Mouse (Mus musculus): Measurements from ENCODE around the gene Amph. TPM values are rescaled to one million over a fixed set of nuclear protein-coding genes. Genes with fewer than 3 reads are reported as not detected.

Amph gene
- 0.38 and 0.42 TPM in 2 replicates for polyA plus RNA-seq (2012; rRNA removed)

GRCm38 (mm10) chr13:18948171-18949028 lies at the start of gene Amph:
Gene Amph, plus strand, starts transcription at chr13:18948205.

Other genes with a start within 250 kb of the Amph start
- gene Vps41, start 230.9 kb upstream of the Amph start, polyA plus RNA-seq (2012; rRNA removed), result 4.2 and 4.6 TPM in 2 replicates